Mouse (Mus musculus): ENCODE data around the gene Vmn2r82. TPM values are rescaled to one million over a fixed set of nuclear protein-coding genes. Genes with fewer than 3 reads are reported as not detected.

Gene Vmn2r82
- polyA plus RNA-seq, 1 experiment from 2014 or later, result not detected

Other genes with a start within 250 kb of the Vmn2r82 start
- gene Vmn2r80, start 207.8 kb upstream of the Vmn2r82 start, polyA plus RNA-seq (2014; fragmentation: Nextera tagmentation; extraction: Ambion mirVana), result not detected in 2 replicates
- not detected in 2 replicates for gene Vmn2r81, start 108.8 kb upstream of the Vmn2r82 start, polyA plus RNA-seq (2014; fragmentation: Nextera tagmentation; extraction: Ambion mirVana)
- not detected in 2 replicates for gene Vmn2r83, start 112.2 kb downstream of the Vmn2r82 start, polyA plus RNA-seq (2014; fragmentation: Nextera tagmentation; extraction: Ambion mirVana)
- gene Plpp2, start 177.3 kb downstream of the Vmn2r82 start, polyA plus RNA-seq (2014; fragmentation: Nextera tagmentation; extraction: Ambion mirVana), result 13.3 and 17.9 TPM in 2 replicates
- gene Mier2, start 198.7 kb downstream of the Vmn2r82 start, polyA plus RNA-seq (2014; fragmentation: Nextera tagmentation; extraction: Ambion mirVana), result 39.4 and 41.7 TPM in 2 replicates
- gene Theg, start 230.8 kb downstream of the Vmn2r82 start, polyA plus RNA-seq (2014; fragmentation: Nextera tagmentation; extraction: Ambion mirVana), result not detected in 2 replicates

All from embryonic facial prominence, embryonic 11.5 days (tissue).